Mouse (Mus musculus): ENCODE data around the gene Rcc1l.
A peak's percentile ranks its signal among the peaks of the same experiment; 100 is the strongest.

Rcc1l gene

DNA sequence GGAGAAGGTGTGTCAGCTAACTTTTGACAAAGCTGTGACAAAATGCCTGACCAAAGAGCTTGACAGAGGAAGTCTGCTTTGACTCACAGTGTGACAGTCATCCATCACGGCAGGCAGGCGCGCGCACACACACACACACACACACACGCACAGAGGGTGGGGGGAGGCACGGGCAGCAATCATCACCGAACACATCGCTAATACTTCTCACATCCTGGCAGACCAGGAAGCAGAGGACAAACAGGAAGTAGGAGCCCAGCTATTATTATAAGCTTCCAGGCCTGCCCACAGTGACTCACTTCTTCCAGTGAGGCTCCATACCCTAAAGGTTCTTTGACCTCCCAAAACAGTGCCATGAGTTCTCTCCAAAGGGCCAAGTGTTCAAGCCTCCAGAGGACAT is 70.7 kb downstream of the Rcc1l start:
- no peak for DNase-seq

DNA sequence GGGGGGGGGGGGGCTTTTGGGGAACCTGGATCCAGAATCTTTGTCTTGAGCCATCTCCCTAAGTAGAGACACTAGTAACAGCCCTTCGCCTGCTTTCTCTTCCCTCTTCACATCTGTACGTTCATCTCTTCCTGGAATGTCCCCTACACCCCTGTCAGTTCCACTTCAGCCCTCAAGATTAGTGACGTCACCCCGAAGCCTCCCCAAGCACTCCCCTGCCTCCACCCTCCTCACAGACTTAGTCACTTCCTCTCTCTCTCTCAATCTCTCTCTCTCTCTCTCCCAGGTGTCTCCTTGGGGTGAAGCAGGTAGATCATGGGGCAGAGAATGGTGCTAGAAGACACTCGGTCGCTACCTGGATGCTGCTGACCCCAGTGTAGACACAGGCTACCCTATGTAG is 73.9 kb downstream of the Rcc1l start:
- no peak for DNase-seq

DNA sequence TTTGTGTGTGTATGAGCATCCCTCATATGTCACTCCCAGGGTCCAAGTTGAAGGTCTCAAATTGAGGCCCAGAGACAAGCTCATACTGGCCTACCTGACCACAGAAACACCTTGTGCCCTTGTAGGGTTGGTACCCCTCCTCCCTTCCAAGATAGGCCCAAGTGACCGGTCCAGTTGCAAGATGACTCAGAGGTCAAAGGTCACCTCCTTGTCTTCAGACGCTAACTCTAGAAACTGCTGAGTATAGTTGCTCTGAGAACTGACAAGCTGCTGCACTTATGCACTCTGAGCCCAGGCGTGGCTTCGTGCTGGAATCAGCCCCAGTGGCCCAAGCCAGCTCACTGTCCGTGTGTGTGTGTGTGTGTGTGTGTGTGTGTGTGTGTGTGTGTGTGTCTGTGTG is 74.7 kb downstream of the Rcc1l start:
- no peak for DNase-seq

DNA sequence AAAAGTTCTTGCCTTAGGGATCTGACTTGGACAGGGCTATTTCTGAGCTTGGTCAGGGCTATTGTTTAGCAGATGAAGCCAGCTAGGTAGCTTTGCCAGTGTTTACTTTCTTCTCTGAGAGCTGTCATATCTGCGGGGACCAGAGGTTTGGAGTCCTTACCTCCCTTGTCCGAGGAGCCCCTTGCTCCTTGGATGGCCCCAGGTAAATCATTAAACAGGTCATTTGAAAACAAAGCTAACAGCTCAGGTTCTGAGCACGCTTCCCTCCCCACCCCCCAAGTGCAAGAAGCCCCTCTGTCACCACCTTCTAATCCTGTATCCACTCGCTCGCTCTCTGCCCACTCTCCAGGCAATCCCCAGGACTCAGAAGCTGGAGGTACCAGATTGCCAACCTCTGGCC is 75.3 kb downstream of the Rcc1l start:
- no peak for DNase-seq

DNA sequence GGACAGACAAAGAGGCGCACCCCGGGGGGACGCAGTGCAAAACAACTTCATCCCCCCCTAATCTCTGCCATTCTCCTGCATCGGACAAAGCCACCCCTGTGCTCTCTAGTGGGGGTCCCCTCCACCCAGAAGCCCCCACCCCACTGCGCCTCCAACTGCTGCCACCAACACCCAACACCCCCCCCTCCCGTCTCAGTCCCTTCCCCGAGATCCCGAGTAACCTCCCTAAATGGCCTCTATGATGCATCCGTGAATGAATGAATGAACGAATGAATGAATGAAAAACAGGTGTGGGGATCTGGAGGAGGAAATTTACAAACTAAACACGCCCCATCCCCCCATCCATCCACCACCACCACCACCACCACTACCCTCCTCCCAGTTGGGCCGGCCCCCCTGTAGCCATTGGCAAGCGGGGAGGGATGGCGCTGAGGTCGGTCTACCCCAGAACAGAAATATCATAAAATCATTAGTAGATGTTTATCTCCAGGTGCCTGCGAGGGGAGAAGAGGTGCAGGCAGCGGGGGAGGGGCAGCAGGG is 76.3 kb downstream of the Rcc1l start:
- DNase-seq = no peak

DNA sequence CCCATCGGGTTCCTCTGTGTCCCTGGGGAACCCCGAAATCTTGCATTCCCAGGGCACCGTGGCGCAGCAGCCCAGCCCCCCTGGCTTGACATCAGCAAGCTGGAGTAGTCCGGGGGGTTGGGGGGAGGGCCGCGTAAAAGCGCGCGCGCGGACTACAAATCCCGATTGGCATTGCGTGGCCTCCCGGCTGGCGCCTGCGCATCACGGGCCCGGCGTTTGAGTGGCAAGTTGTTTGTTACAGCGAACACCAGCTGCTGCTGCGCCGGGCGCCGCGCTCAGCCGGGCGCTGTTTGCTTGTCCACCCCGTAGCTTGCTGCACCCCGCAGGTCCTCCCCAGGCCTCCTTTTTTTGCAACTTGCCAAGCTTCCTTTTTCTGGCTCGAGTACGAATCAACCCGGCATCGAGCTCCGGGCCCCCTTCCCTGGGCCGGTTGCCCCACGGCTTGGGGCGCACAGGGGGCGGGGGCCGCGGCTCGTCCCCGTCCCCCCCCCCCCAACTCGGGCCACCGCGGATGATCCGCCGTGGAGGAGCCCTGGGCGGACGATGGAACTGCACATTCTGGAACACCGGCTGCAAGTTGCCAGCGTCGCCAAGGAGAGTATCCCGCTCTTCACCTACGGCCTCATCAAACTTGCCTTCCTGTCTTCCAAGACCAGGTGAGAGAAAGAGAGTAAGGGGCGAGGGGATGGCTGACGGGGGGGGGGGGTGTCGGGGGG is 76.9 kb downstream of the Rcc1l start, which contains the start of gene Castor2:
TSS of gene Castor2 (plus strand) at position 216 of the 716 bp plus-strand sequence.
- peak; percentile 96 for DNase-seq

DNA sequence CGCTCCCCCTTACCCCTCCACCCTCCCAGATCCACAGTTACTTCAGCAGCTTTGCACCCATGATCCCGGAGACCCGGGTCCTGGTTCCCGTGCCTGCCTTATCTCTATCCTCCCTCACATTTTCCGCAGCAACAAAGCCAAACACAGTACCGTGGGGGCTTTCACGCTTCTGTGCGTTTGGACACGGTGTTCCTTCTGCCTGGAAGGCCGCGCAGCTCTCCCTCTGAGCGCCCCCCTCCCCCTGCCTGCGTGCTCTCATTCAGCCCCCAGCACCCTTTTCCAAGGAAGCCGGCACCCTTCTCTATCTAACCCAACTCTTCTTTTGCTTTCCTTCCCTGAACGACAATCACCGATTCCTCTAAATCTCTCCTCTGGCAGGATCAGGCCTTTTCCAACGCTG is 77.6 kb downstream of the Rcc1l start:
- peak; percentile 44 for DNase-seq

DNA sequence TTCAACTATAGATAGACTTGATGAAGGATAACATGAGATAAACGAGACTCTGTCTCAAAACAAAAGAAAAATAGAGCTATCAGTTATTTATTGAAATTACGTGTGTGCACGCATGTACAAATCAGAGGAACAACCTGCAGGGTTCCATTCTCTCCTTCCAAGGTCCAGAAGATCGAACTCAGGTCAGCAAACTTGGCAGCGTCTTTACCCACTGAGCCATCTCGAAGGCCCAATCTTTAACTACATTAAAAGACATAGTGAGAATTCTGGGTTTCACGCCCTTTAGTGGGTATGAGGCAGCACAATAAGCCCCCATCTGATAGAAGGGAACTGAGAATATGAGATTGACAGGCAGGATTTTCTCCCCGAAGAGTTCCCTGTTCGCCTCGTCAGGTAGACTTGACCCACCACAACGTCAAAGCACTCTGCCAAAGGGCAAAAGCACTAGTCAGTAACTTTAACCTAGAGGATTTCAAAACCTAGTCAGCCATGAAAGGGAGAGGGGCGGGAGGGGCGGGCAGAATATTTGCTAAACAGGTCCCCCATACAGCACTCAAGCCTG is 78.2 kb downstream of the Rcc1l start:
- DNase-seq = no peak

All from right cerebral cortex, postnatal 25 days (tissue).